Mouse (Mus musculus) ES-E14 (cell line): ENCODE data around the gene Sars2.
"Not testable (repeated sequence)": the region's sequence is repeated elsewhere in the genome, so short reads cannot be mapped to it uniquely, and the experiment has no call there.

Experiments
- HCFC1 ChIP-seq: IDR thresholded peaks from 2 replicates; pipeline ENCODE4 v1.6.1; 2012; ENCODE audit warnings: low read length, inconsistent platforms, borderline replicate concordance; ENCODE audit not compliant: insufficient read depth
- ZC3H11A ChIP-seq: IDR thresholded peaks from 2 replicates; pipeline ENCODE4 v1.6.1; 2012; ENCODE audit warnings: low read depth, mild to moderate bottlenecking, inconsistent platforms, low read length, borderline replicate concordance
- ZNF384 ChIP-seq: IDR thresholded peaks from 2 replicates; pipeline ENCODE4 v1.6.1; 2012; ENCODE audit warnings: low read depth, low read length, inconsistent platforms

DNA sequence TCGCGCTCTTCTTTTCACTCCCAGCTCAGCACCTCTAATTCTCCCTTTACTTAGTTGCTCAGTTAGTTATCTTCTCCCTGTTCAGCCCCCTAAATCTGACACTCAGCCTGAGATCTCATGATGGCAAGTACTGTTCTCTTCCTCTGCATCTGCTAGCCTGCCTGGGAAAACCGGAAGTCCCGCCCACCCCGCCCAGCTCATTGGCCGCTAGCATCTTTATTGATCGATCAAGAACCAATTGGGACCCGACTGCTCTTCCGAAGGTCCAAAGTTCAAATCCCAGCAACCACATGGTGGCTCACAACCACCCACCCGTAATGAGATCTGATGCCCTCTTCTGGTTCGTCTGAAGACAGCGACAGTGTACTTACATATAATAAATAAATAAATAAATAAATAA is 40.5 kb upstream of the Sars2 start:
- TF ChIP-seq ZC3H11A, HCFC1, ZNF384: not testable (repeated sequence)
